Mouse (Mus musculus) liver, adult 2 months (tissue): ENCODE results near the gene Ephx3.

Experiments
- CTCF ChIP-seq: fragments of 200-500 bp; IDR thresholded peaks from 2 replicates; pipeline ENCODE4 v1.5.1; 2011; ENCODE audit warnings: low read depth, low read length, control low read depth
- POLR2A ChIP-seq: fragments of 200-500 bp; IDR thresholded peaks from 2 replicates; pipeline ENCODE4 v1.6.1; 2011; ENCODE audit warnings: low read length, control low read depth; ENCODE audit not compliant: insufficient read depth; ENCODE audit errors: extremely low read depth

- no peak for TF ChIP-seq POLR2A
- no peak for TF ChIP-seq CTCF
Observed at GRCm38 (mm10) chr17:32183017-32183416, 6.3 kb downstream of the Ephx3 start.
